Mouse (Mus musculus) limb, embryonic 12.5 days (tissue): ENCODE measurements around the gene Dnah2. TPM values are rescaled to one million over a fixed set of nuclear protein-coding genes. Genes with fewer than 3 reads are reported as not detected.

Experiments used
- ATAC-seq: fragments of 200-750 bp; cut with Nextera tagmentation; 2 replicates; pipeline ENCODE4 v1.8.0; 2017; ENCODE audit warnings: low read depth, moderate TSS enrichment; ENCODE audit not compliant: insufficient number of reproducible peaks, insufficient read depth, low FRiP score, low TSS enrichment
- H3K27ac ChIP-seq: fragments of 300-500 bp; sonication (generic); 2 replicates; pipeline ENCODE4 v1.5.1; 2016; ENCODE audit warnings: mild to moderate bottlenecking, moderate library complexity
- H3K27me3 ChIP-seq: fragments of 300-500 bp; sonication (generic); 2 replicates; pipeline ENCODE4 v1.6.1; 2016; ENCODE audit warnings: mild to moderate bottlenecking, moderate library complexity
- H3K36me3 ChIP-seq: fragments of 300-500 bp; sonication (generic); 2 replicates; pipeline ENCODE4 v1.6.1; 2016; ENCODE audit warnings: mild to moderate bottlenecking, moderate library complexity
- H3K4me1 ChIP-seq: fragments of 300-500 bp; sonication (generic); replicated peaks from 2 replicates; pipeline ENCODE4 v1.6.1; 2016
- H3K4me2 ChIP-seq: fragments of 300-500 bp; sonication (generic); 2 replicates; pipeline ENCODE4 v1.6.1; 2016; ENCODE audit warnings: mild to moderate bottlenecking, moderate library complexity
- H3K4me3 ChIP-seq: fragments of 300-500 bp; sonication (generic); replicated peaks from 2 replicates; pipeline ENCODE4 v1.5.1; 2016; ENCODE audit warnings: mild to moderate bottlenecking
- H3K9ac ChIP-seq: fragments of 300-500 bp; sonication (generic); replicated peaks from 2 replicates; pipeline ENCODE4 v1.6.1; 2016; ENCODE audit warnings: mild to moderate bottlenecking, moderate library complexity
- H3K9me3 ChIP-seq: fragments of 300-500 bp; sonication (generic); 2 replicates; pipeline ENCODE4 v1.6.1; 2016; ENCODE audit warnings: mild to moderate bottlenecking, moderate library complexity
- WGBS: fragments of 180-500 bp; shearing (Covaris S2); methylation state at CpG from one replicate; pipeline ENCODE4 v1.1.7; 2016; 5-methylcytosine and 5-hydroxymethylcytosine counted together
- polyA plus RNA-seq: library from polyadenylated mRNA; unstranded; fragments of >200 nt; fragmentation: Nextera tagmentation; extraction: Ambion mirVana; gene quantifications from 2 replicates; pipeline ENCODE4 v1.2.1, GENCODE M21; 2016

Gene Dnah2
- polyA plus RNA-seq, 1 experiment from 2014 or later: 1.9 TPM

DNA sequence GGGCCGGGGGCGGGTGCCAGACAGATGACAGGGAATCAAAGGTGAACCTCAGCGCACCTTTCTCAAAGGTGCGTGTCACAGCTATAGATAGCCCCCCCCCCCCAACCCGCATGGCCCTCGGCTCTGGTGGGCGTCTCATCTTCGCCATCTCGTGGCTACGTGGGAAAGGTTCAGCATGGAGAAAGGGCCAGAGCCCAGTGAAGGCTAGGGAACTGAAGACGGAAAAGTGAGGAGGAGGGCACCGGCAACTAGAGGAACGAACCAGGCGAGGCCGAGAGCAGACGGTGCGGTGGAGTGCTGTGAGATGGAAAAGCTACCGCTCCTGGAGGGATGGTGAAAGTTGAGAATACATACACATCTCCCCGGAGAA lies 129.5 kb downstream of the Dnah2 start:
- H3K9ac ChIP-seq: peak overlapping the region; percentile 54
- ATAC-seq: no peak
- no peaks in the 10 kb centered on the region for H3K9me3 ChIP-seq
- peak overlapping the region; percentile 99 for H3K27ac ChIP-seq
- H3K4me2 ChIP-seq: peak overlapping the region; percentile 99
- WGBS: under 1% methylated on average over 19 of the region's 19 CpGs
- peaks cover 30% of the 10 kb centered on the region for H3K27me3 ChIP-seq
- H3K36me3 ChIP-seq: no peaks in the 10 kb centered on the region
- H3K4me3 ChIP-seq: peak overlapping the region; percentile 79
- peaks cover 44% of the 10 kb centered on the region for H3K4me1 ChIP-seq

DNA sequence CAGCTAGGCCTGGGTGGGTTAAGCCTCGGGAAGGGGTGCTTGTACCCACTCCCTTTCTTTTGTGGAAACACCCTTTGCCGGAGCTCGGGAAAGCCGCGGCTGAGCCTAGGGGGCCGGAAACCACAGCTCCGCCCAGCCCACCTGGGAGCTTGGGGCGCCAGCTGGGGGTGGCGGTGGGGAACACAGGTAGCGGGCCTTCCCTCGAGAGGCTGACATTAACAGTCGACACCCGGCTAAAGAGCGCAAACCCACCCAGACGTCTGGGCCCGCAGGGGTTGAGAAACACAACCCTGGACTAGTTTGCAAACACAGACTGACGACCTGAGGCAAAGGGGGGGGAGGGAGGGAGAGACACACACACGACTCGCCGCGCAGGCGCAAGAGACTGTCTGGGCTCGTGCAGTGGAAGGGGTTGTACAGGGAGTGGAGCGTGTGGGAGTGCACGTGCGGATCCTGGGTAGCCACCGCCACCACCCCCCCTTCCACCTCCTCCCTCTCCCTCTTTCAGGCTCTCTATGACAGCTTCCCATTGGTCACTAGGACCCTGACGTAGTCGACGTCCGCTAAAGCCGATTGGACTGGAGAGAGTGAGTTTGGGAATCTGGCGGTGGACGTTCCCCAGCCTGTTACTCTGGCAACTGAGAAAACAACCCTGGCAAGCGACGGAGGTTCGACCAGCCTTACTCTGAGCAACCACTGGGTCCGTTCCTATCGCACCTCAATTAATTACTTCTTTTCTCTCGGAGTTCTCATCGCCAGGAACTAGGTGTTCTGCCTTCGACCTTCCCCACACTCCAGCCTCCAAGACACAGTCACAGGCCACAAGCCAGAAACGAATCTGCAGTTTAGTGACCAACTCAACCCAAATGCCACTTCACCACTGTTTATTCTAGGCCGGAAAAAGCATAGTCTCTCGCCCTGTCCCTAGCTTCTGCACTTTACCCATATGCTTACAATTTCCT lies 130.1 kb downstream of the Dnah2 start:
- peaks cover 50% of the 10 kb centered on the region for H3K4me1 ChIP-seq
- peak; percentile 91 for ATAC-seq

DNA sequence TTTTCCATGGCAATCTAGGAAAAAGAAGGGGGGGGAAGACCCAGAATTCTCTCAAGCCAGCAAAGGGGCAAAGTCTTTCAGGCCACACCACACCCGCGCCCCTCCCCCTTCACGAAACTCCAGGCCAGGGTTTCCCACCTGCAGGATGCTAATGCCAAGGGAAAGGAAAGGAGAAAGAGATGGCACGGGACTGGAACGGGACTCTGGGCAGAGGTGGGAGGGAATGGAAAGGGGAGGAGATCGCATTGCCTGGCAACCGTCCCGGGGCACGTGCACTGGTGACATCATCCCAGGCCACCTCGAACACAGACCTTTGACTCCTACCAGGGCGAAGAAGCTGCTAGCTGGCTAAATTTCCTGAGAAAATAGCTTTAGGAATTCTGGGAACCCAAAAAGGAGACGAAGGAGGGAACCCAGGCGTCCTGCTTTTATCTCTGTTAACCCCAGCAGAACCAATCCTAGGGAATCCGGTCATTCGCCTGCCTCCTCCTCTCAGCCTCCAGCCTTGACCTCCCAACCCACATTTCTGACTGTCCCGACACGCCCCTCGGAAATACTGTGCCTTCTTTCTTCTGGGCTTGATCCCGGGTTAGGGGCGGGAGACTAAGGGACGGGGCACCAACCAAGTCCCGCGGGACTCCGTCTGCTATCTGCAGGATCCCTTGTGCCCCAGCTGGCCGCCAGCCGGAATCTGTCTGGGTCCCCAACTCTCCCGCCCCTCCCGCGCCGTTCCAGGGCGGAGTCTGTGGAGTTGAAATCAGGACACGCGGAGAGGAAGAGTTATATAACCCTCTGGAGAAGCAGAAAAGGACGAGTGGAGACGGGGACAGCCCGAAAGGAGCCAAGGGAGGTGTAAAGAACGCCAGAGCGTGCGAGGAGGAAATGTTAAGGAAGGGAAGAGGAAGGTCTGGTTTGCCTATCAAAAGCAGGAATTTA lies 131.2 kb downstream of the Dnah2 start:
- peaks cover 61% of the 10 kb centered on the region for H3K4me1 ChIP-seq
- H3K4me2 ChIP-seq: peak overlapping the region; percentile 99
- H3K9me3 ChIP-seq: no peaks in the 10 kb centered on the region
- peak overlapping the region; percentile 79 for H3K4me3 ChIP-seq
- peak overlapping the region; percentile 68 for H3K9ac ChIP-seq
- peaks cover 23% of the 10 kb centered on the region for H3K27me3 ChIP-seq
- 1% methylated on average over 39 of the region's 39 CpGs for WGBS
- H3K36me3 ChIP-seq: peaks cover 9% of the 10 kb centered on the region
- peak overlapping the region; percentile 99 for H3K27ac ChIP-seq
- peak; percentile 24 for ATAC-seq

More for the DNA sequence above, 130.1 kb downstream of the Dnah2 start:
- Histone ChIP-seq H3K4me2 (peak overlapping the region; percentile 99), H3K27me3 (peaks cover 30% of the 10 kb centered on the region), H3K9me3 (no peaks in the 10 kb centered on the region), H3K27ac (peak overlapping the region; percentile 99), H3K36me3 (no peaks in the 10 kb centered on the region), H3K4me3 (peak overlapping the region; percentile 79), H3K9ac (peak overlapping the region; percentile 68)
- WGBS: under 1% methylated on average over 40 of the region's 45 CpGs

DNA sequence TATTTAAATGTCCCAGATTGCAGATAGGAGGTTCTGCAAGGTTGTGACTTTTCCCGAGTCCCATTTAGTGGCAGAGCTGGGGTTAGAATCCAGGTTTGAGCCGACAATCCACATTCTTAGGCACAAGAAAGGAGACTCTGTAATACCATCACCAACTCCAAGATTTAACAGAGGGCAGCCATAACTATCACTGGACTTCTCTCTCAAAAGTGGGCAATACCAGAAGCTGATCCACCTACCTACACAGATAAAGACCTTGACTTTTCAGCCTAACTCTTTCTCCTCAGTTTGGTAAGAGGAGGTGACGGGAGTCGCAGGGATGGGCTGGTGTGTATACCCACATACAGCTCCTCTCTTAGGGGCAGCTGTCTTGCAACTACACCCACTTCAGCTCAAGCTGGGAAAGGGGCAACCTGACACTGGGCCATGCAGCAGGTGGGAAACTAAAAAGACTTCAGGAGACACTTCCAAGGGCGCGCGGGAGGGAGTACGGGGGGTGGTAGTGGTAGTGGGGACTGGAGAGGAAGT lies 131.9 kb downstream of the Dnah2 start:
- peak overlapping the region; percentile 79 for H3K4me3 ChIP-seq
- peaks cover 16% of the 10 kb centered on the region for H3K36me3 ChIP-seq
- H3K27ac ChIP-seq: peak overlapping the region; percentile 99
- H3K27me3 ChIP-seq: peaks cover 16% of the 10 kb centered on the region
- H3K4me2 ChIP-seq: peak overlapping the region; percentile 99
- H3K9me3 ChIP-seq: no peaks in the 10 kb centered on the region
- H3K4me1 ChIP-seq: peaks cover 68% of the 10 kb centered on the region
- ATAC-seq: no peak
- peak overlapping the region; percentile 98 for H3K9ac ChIP-seq
- 4% methylated on average over 8 of the region's 8 CpGs for WGBS

DNA sequence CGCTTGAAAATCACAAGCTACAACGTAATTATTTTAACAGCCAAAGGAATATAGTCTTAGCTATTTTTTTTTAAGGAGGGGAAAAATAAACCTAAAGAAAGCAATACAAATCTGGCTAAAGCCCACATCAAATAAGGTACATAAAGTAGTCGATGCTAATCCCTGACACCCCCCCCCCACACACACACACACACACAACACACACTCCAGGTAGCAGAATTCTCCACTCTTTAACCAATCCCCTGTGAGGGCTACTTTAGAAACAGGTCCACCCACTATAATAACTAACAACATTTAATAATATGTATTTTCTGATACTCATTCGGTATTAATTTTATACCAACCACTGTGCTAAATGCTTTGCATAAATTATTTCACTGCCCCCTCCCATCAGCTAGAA lies 132.4 kb downstream of the Dnah2 start:
- H3K4me2 ChIP-seq: peak overlapping the region; percentile 99
- H3K9me3 ChIP-seq: no peaks in the 10 kb centered on the region
- ATAC-seq: no peak
- peak overlapping the region; percentile 79 for H3K4me3 ChIP-seq
- peaks cover 11% of the 10 kb centered on the region for H3K27me3 ChIP-seq
- H3K36me3 ChIP-seq: peaks cover 20% of the 10 kb centered on the region
- under 1% methylated on average over 4 of the region's 4 CpGs for WGBS
- peak overlapping the region; percentile 99 for H3K27ac ChIP-seq
- peaks cover 70% of the 10 kb centered on the region for H3K4me1 ChIP-seq
- H3K9ac ChIP-seq: peak overlapping the region; percentile 98

DNA sequence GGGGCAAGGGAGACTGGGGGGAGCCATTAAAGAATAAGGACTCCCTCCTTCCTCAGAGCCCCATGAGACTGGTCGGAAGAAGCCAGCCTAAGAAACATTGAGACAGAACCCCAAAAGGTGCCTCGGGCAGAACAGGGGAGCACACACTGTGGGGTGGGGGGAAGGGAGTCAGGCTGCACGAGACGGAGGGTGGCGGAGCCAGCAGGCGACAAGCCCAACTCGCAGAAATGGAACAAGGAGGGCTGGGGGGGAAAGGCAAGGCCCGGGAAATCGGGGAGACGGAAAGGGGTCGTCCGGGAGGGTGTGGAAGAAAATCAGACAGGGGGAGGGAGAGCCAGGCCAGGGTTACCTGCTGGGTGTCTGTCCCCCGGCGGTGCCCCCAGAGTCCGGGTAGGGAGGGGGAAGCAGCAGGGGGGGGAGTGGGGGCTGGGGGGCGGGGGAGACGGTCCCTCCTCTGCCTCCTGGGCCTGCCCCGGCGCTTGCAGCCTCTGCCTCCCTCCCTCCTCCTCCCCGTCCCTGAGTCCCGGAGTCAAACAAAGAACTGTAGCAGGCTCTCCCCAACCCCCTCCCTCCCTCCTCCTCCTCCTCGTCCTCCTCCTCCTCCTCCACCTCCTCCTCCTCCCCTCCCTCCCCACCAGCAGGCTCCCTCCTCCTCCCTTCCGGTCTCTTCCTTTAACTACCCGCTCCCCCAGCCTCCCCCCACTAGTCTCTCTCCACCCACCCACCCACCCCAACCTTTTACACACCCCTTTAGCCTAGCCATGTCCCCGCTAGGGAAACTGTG lies 133.1 kb downstream of the Dnah2 start:
- Histone ChIP-seq H3K9me3 (no peaks in the 10 kb centered on the region), H3K4me3 (peak overlapping the region; percentile 79), H3K36me3 (peaks cover 20% of the 10 kb centered on the region), H3K27me3 (peaks cover 4% of the 10 kb centered on the region), H3K9ac (peak overlapping the region; percentile 98), H3K4me2 (peak overlapping the region; percentile 99), H3K27ac (peak overlapping the region; percentile 99), H3K4me1 (peaks cover 63% of the 10 kb centered on the region)
- under 1% methylated on average over 14 of the region's 25 CpGs for WGBS
- ATAC-seq: no peak

DNA sequence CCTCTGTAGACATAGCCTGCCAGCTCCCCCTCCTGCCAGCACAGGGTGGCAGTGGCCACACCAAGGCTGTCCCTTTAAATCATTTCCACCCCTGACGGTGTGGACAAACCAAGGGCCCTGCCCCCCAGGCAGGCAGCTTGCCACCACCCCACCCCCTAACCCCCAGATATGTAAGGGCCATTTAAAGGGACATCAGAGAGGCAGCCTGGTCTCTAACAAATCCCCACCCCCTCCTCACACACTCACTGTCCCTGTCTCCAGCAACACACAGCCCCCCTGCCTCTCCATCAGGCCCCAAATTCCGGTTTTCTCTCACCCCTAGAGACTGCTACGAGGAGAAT lies 133.6 kb downstream of the Dnah2 start:
- Histone ChIP-seq H3K4me3 (peak overlapping the region; percentile 79), H3K27me3 (no peaks in the 10 kb centered on the region), H3K9ac (peak overlapping the region; percentile 98), H3K27ac (peak overlapping the region; percentile 99), H3K9me3 (no peaks in the 10 kb centered on the region), H3K4me1 (peaks cover 58% of the 10 kb centered on the region), H3K36me3 (peaks cover 20% of the 10 kb centered on the region), H3K4me2 (peak overlapping the region; percentile 99)
- 0% methylated on average over 3 of the region's 3 CpGs for WGBS
- no peak for ATAC-seq

DNA sequence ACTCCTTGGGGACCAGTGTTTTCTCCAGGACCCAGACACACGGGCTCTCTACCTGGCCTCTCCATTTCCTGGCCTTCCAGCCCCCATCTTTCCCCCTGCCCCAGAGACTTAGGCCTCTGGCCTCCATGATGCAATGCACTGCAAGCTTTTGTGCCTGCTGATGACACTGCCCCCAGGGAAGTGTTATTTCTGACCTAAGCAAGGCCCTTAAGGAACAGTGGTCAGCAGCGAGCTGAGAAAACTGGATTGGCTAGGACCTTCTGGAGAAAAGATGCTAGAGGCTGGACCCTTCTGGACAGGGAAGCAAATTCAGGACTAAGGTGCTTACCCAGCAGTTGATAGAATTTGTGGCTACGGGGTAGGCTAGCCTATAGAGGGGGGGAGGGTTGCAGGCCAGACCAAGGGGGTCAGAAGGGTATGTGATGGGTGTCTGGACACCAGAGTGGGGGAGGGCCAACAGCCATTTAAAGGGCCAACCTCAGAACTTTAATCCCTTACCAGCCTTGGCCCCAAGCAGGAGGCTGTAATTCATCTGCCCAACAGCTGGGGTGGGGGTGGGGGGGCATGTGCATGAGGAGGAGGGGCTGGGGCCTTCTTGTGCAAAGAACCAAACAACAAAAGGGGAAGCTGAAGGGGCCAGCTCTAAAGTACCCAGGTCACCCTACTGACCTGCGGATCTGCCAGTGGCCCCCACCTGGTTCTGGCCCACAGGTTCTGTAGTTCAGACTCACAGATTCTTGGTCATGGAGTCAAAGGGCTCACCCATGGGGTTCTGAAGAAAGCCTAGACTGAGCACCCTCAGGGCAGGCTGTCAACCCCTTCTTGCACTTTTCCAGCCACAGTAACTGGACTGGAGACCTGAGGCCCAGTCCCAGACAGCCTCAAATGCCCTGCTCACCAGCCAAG lies 134.2 kb downstream of the Dnah2 start:
- Histone ChIP-seq H3K9ac (peak overlapping the region; percentile 98), H3K4me2 (peak overlapping the region; percentile 99), H3K4me1 (peaks cover 53% of the 10 kb centered on the region), H3K36me3 (peaks cover 20% of the 10 kb centered on the region), H3K27me3 (no peaks in the 10 kb centered on the region), H3K4me3 (peak overlapping the region; percentile 79), H3K9me3 (no peaks in the 10 kb centered on the region), H3K27ac (peak overlapping the region; percentile 99)
- no peak for ATAC-seq
- 4% methylated on average over 4 of the region's 4 CpGs for WGBS

DNA sequence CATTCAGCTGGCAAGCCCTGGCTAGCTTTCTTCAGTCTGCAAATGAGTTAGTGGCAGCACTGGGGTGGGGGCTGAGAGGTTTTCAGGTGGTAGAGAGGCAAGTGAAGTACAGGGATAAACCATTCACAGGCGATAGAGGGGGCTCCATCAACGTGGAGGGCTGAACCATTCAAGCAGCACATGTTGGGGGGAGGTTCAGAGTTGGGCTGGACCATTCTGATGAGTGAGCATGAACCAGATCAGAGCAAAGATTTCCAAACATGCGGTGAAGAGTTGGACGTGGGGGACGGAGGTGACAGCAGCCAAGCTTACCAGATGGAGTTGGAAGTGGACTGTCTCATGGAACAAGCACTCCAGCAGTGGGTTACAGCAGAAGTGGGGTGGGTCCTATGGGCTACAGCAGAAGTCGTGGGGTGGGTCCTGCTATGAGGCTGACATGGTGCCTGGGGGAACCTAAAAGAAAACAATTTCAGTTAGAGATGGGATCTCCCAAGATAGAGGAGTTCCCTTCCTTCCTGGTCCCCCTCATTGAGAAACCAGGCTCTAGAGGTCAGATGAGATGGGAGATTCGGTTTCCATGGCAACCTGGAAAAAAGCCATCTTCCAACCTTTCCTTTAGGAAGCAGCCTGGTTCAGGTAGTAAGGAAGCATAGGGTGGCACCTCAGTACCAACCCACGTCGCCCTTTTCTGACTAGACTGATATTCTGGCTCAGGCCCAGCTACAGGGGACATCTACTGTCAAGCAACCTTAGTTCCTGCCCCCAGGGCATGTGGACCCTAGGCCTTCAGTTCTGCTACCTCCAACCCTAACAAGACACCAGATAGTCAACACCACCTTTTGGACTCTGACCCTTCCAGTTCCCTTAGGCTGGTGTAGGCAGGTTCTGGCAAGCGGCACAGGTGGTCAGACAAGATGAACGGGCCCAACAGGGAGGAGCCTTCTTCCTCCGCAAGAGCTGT lies 135.4 kb downstream of the Dnah2 start, which contains the start of gene Kdm6b:
Gene Kdm6b, minus strand, starts transcription at position 455 of the 961 bp plus-strand sequence.
- H3K4me1 ChIP-seq: peaks cover 55% of the 10 kb centered on the region
- no peaks in the 10 kb centered on the region for H3K27me3 ChIP-seq
- ATAC-seq: no peak
- peak within 1 kb of the TSS; percentile 98 for H3K9ac ChIP-seq
- H3K36me3 ChIP-seq: peaks cover 20% of the 10 kb centered on the region
- WGBS: 32% methylated on average over 12 of the region's 12 CpGs
- H3K4me3 ChIP-seq: peak within 1 kb of the TSS; percentile 79
- H3K27ac ChIP-seq: peak within 1 kb of the TSS; percentile 99
- no peaks in the 10 kb centered on the region for H3K9me3 ChIP-seq
- peak within 1 kb of the TSS; percentile 99 for H3K4me2 ChIP-seq
